Comparison of ENCODE assay signal across 18 mouse cellular contexts in the genomic region with DNA sequence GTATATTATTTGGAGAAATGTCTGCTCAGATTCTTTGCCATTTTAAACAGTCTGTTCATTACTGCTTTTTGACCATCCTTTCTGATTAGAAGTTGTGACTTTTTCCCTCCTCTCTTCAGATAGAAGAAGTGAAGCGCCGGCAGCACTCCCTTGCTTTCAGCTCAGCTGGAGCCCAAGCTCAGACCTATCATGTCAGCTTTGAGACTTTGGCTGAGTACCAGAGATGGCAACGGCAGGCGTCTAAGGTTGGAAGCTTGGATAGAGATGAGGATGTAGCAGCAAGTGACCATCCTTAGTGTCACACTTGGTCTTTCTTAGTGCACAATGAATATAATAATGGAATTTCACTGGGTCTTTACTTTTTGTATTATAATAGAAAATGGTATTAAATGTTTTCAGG.
"Had no signal": no experiment of that assay in that cellular context is flagged by ENCODE, and none has a peak within 500 bp of the region (broad histone marks: within the 10 kb centered on the region; RNA-seq: fewer than 3 reads in every experiment).

No protein-coding gene starts in this region.

- H3K9ac ChIP-seq: lung, embryonic 14.5 days; midbrain, embryonic 12.5 days; neural tube, embryonic 13.5 days; neural tube, embryonic 15.5 days; stomach, embryonic 15.5 days had no signal

- H3K27ac ChIP-seq: midbrain, embryonic 10.5 days; midbrain, embryonic 12.5 days; neural tube, embryonic 13.5 days; neural tube, embryonic 15.5 days; stomach, embryonic 15.5 days; stomach, postnatal 0 days had no signal

- H3K4me2 ChIP-seq: lung, embryonic 14.5 days; midbrain, embryonic 12.5 days; neural tube, embryonic 13.5 days; neural tube, embryonic 15.5 days; stomach, embryonic 15.5 days had no signal

- H3K4me3 ChIP-seq: midbrain, embryonic 10.5 days; midbrain, embryonic 12.5 days; myocyte; neural tube, embryonic 13.5 days; neural tube, embryonic 15.5 days; stomach, embryonic 15.5 days had no signal

- DNase-seq: lung, embryonic 14.5 days; lung, postnatal 10 days; lung, postnatal 4 days; midbrain, embryonic 14.5 days; retina, postnatal 1 day; right cerebral cortex, adult 18-20 months; right cerebral cortex, postnatal 14 days; thymus, adult 2 months; thymus, postnatal 25 days; thymus, postnatal 4 days had no signal

- H3K9me3 ChIP-seq: midbrain, embryonic 10.5 days; midbrain, embryonic 12.5 days; neural tube, embryonic 13.5 days; neural tube, embryonic 15.5 days; stomach, embryonic 15.5 days had no signal

- ATAC-seq: midbrain, embryonic 16.5 days had no signal

- H3K4me1 ChIP-seq: midbrain, embryonic 10.5 days; midbrain, embryonic 12.5 days; neural tube, embryonic 13.5 days; neural tube, embryonic 15.5 days; stomach, embryonic 15.5 days had no signal

- H3K27me3 ChIP-seq: midbrain, embryonic 12.5 days; neural tube, embryonic 13.5 days; neural tube, embryonic 15.5 days; stomach, embryonic 15.5 days had no signal
